Mouse (Mus musculus) heart, adult 2 months (tissue): ENCODE measurements at regions not wholly inside any gene's neighbourhood (a gene's known extent, or its start where the extent isn't known, plus 50 kb on each side); places are given as distances from the start of the nearest gene placed in this dataset.

ENCODE experiments used
- CTCF ChIP-seq: fragments of 200-600 bp; IDR thresholded peaks from 2 replicates; pipeline ENCODE4 v1.8.1; 2022; ENCODE audit warnings: antibody characterized with exemption, mild to moderate bottlenecking, moderate library complexity
- EP300 ChIP-seq: fragments of 200-500 bp; IDR thresholded peaks from 2 replicates; pipeline ENCODE4 v1.6.1; 2011; ENCODE audit warnings: low read depth, low read length, control low read depth; ENCODE audit not compliant: insufficient read depth
- POLR2A ChIP-seq: fragments of 200-500 bp; IDR thresholded peaks from 2 replicates; pipeline ENCODE4 v1.6.1; 2011; ENCODE audit warnings: mild to moderate bottlenecking, low read depth, low read length, control low read depth; ENCODE audit not compliant: insufficient read depth

- TF ChIP-seq CTCF: no peak
- TF ChIP-seq POLR2A: no peak
- TF ChIP-seq EP300: no peak
These were observed 104.7 kb upstream of the Syndig1 start for GRCm38 (mm10) chr2:149724279-149724678.
